Mouse (Mus musculus): ENCODE results near the gene 4933411K16Rik. TPM values are rescaled to one million over a fixed set of nuclear protein-coding genes. Genes with fewer than 3 reads are reported as not detected.

4933411K16Rik gene
- polyA plus RNA-seq, 1 experiment = not detected

- no peak overlapping the region for H3K27ac ChIP-seq (ENCODE audit: control insufficient read depth, insufficient read depth, low read depth, low read length, poor library complexity)
- peaks cover 1% of the 10 kb centered on the region for H3K4me1 ChIP-seq (ENCODE audit: control insufficient read depth, insufficient read depth, low read length)
- no peak overlapping the region for H3K4me3 ChIP-seq (replicated peaks; ENCODE audit: control insufficient read depth, low read depth, low read length)
- 77% methylated on average over 3 of the region's 3 CpGs for WGBS
- TF ChIP-seq POLR2A (IDR thresholded peaks at IDR 0.05; ENCODE audit: borderline replicate concordance, control insufficient read depth, low read depth, low read length) = no peak
- no peak for TF ChIP-seq CTCF (IDR thresholded peaks at IDR 0.05; ENCODE audit: control insufficient read depth, insufficient read depth, low read length)
These were observed 37.7 kb upstream of the 4933411K16Rik start for GRCm38 (mm10) chr19:42014231-42014825.

DNA sequence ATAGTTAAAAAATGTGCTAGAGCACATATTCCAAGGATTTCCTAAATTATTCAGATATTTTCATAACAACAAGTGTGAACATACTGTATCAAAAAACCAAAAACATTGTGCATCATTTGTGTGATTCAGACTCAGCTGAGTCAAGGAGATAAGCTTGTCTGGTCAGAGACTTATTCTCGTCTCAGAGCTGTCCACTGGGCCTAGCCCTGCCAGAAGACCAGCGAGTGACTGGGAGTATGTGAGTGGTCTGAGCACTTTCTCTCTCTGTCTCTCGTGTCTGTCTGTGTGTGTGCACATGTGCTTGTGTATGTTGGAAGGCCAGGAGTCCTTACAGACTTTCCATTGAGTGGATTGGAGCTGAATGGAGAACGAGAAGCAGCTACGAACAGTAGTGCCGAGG lies 37.0 kb upstream of the 4933411K16Rik start:
- WGBS = 83% methylated on average over 6 of the region's 6 CpGs
- TF ChIP-seq CTCF (IDR thresholded peaks at IDR 0.05; ENCODE audit: control insufficient read depth, insufficient read depth, low read length) = no peak
- TF ChIP-seq POLR2A (IDR thresholded peaks at IDR 0.05; ENCODE audit: borderline replicate concordance, control insufficient read depth, low read depth, low read length) = no peak
- Histone ChIP-seq H3K27ac (ENCODE audit: control insufficient read depth, insufficient read depth, low read depth, low read length, poor library complexity) (no peak overlapping the region), H3K4me3 (replicated peaks; ENCODE audit: control insufficient read depth, low read depth, low read length) (no peak overlapping the region), H3K4me1 (ENCODE audit: control insufficient read depth, insufficient read depth, low read length) (peaks cover 1% of the 10 kb centered on the region)

- 77% methylated on average over 4 of the region's 4 CpGs for WGBS
- Histone ChIP-seq H3K4me3 (replicated peaks; ENCODE audit: control insufficient read depth, low read depth, low read length) (no peak overlapping the region), H3K4me1 (ENCODE audit: control insufficient read depth, insufficient read depth, low read length) (peaks cover 1% of the 10 kb centered on the region), H3K27ac (ENCODE audit: control insufficient read depth, insufficient read depth, low read depth, low read length, poor library complexity) (no peak overlapping the region)
- TF ChIP-seq POLR2A (IDR thresholded peaks at IDR 0.05; ENCODE audit: borderline replicate concordance, control insufficient read depth, low read depth, low read length) (no peak), CTCF (IDR thresholded peaks at IDR 0.05; ENCODE audit: control insufficient read depth, insufficient read depth, low read length) (no peak)
These were observed 35.8 kb upstream of the 4933411K16Rik start for GRCm38 (mm10) chr19:42016251-42016650.

DNA sequence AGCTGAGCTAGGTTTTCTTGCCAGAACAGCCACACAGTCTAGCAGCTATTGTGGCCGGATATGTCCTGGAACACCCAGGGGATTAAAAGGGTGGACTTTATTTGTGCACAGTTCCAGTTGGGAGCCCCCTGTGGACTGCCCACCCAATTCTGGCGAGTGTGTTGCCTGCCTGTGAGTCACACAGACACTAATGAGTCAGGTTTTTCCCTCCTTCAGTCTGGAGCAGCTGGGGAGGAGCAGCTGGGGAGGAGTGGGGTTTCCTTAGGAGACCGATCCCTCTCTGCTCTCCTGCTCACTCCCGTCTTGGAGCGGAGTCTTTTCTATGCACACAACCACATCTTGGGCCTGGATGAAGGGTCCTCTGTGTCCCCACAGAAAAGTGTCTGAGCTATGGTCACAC lies 35.2 kb upstream of the 4933411K16Rik start:
- 81% methylated on average over 5 of the region's 5 CpGs for whole genome bisulfite sequencing
- Histone ChIP-seq H3K27ac (ENCODE audit: control insufficient read depth, insufficient read depth, low read depth, low read length, poor library complexity) (no peak overlapping the region), H3K4me1 (ENCODE audit: control insufficient read depth, insufficient read depth, low read length) (peaks cover 1% of the 10 kb centered on the region), H3K4me3 (replicated peaks; ENCODE audit: control insufficient read depth, low read depth, low read length) (no peak overlapping the region)
- TF ChIP-seq CTCF (IDR thresholded peaks at IDR 0.05; ENCODE audit: control insufficient read depth, insufficient read depth, low read length) (no peak), POLR2A (IDR thresholded peaks at IDR 0.05; ENCODE audit: borderline replicate concordance, control insufficient read depth, low read depth, low read length) (no peak)

GRCm38 (mm10) chr19:42017399-42018247 lies 34.4 kb upstream of the 4933411K16Rik start:
- H3K4me3 ChIP-seq (replicated peaks; ENCODE audit: control insufficient read depth, low read depth, low read length) = no peak overlapping the region
- WGBS = 42% methylated on average over 8 of the region's 8 CpGs
- no peak overlapping the region for H3K27ac ChIP-seq (ENCODE audit: control insufficient read depth, insufficient read depth, low read depth, low read length, poor library complexity)
- H3K4me1 ChIP-seq (ENCODE audit: control insufficient read depth, insufficient read depth, low read length) = peaks cover 1% of the 10 kb centered on the region
- TF ChIP-seq POLR2A (IDR thresholded peaks at IDR 0.05; ENCODE audit: borderline replicate concordance, control insufficient read depth, low read depth, low read length) (no peak), CTCF (IDR thresholded peaks at IDR 0.05; ENCODE audit: control insufficient read depth, insufficient read depth, low read length) (no peak)

DNA sequence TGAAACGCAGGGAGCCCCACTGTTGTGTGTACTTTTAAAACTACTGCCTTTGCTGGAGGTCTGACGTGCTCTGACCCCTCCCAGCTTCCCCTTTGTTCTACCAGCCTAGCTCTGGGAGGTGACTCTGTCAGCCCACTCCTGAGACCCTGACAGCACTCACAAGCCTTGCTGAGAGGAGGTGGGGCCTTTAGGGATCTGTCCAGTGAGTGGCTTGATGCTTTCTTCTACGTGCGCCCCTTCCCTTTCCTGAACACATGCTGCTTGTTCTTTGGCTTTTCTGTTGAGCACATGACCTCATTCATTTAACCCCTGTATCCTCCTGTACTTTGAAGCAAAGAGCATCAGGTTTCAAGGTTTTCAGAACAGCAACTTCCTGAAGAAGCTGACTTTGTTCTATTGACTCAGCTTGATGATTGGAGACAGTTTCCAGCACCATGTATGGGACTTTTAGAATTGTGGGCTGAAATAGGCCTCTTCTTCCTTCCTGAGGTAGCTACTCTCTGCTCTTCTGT lies 33.0 kb upstream of the 4933411K16Rik start:
- Histone ChIP-seq H3K4me3 (replicated peaks; ENCODE audit: control insufficient read depth, low read depth, low read length) (no peak overlapping the region), H3K27ac (ENCODE audit: control insufficient read depth, insufficient read depth, low read depth, low read length, poor library complexity) (no peak overlapping the region), H3K4me1 (ENCODE audit: control insufficient read depth, insufficient read depth, low read length) (peaks cover 1% of the 10 kb centered on the region)
- WGBS = 33% methylated on average over 4 of the region's 4 CpGs
- TF ChIP-seq POLR2A (IDR thresholded peaks at IDR 0.05; ENCODE audit: borderline replicate concordance, control insufficient read depth, low read depth, low read length) (no peak), CTCF (IDR thresholded peaks at IDR 0.05; ENCODE audit: control insufficient read depth, insufficient read depth, low read length) (no peak)

DNA sequence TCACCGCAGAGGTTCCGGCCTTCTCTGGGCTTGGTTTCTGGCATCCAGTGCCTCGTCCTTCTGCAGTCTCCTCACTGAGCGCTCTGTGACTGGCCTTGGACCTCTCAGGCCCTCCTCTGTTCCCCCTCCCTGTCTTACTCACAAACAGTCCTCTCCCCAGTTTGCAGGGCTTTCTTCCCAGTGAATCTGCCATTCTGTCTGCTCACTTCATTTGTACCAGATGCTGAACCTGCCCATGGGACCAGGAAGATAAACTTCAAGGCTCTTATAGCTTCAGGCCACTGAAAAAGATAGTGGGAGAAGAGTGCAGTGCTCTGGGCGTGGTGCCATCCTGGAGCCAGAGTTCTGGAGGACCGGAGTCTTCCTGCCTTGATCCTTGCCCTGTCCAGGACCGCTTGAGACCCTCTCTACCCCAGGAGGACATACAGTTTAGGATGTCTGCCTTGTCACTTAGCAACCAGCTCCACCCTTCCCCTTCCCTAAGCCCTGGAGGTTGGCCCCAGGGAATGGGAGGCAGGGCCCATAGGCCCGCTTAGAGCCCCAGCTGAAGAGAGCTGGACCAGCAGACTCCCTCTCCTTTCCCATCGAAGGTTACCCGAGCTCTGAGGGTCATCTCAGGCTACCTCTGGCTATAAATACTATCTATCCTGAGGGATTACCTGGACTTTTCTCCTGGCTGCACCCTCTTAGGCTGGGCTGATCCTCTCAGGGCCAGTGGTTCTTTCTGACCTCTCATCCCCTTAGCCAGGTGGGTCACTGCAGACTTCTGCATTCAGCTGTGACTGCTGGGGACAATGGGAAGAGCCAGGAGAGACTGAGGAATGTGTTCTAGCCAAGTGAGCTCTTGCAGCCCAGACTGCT lies 30.1 kb upstream of the 4933411K16Rik start:
- no peak for TF ChIP-seq POLR2A (IDR thresholded peaks at IDR 0.05; ENCODE audit: borderline replicate concordance, control insufficient read depth, low read depth, low read length)
- no peak for TF ChIP-seq CTCF (IDR thresholded peaks at IDR 0.05; ENCODE audit: control insufficient read depth, insufficient read depth, low read length)
- H3K4me1 ChIP-seq (ENCODE audit: control insufficient read depth, insufficient read depth, low read length) = peaks cover 1% of the 10 kb centered on the region
- H3K27ac ChIP-seq (ENCODE audit: control insufficient read depth, insufficient read depth, low read depth, low read length, poor library complexity) = no peak overlapping the region
- WGBS = 82% methylated on average over 10 of the region's 10 CpGs
- no peak overlapping the region for H3K4me3 ChIP-seq (replicated peaks; ENCODE audit: control insufficient read depth, low read depth, low read length)

GRCm38 (mm10) chr19:42022542-42022848 lies 29.6 kb upstream of the 4933411K16Rik start:
- WGBS = 70% methylated on average over 2 of the region's 2 CpGs
- no peak overlapping the region for H3K27ac ChIP-seq (ENCODE audit: control insufficient read depth, insufficient read depth, low read depth, low read length, poor library complexity)
- TF ChIP-seq CTCF (IDR thresholded peaks at IDR 0.05; ENCODE audit: control insufficient read depth, insufficient read depth, low read length) = no peak
- TF ChIP-seq POLR2A (IDR thresholded peaks at IDR 0.05; ENCODE audit: borderline replicate concordance, control insufficient read depth, low read depth, low read length) = no peak
- H3K4me1 ChIP-seq (ENCODE audit: control insufficient read depth, insufficient read depth, low read length) = peaks cover 1% of the 10 kb centered on the region
- no peak overlapping the region for H3K4me3 ChIP-seq (replicated peaks; ENCODE audit: control insufficient read depth, low read depth, low read length)
